In the genomic region with DNA sequence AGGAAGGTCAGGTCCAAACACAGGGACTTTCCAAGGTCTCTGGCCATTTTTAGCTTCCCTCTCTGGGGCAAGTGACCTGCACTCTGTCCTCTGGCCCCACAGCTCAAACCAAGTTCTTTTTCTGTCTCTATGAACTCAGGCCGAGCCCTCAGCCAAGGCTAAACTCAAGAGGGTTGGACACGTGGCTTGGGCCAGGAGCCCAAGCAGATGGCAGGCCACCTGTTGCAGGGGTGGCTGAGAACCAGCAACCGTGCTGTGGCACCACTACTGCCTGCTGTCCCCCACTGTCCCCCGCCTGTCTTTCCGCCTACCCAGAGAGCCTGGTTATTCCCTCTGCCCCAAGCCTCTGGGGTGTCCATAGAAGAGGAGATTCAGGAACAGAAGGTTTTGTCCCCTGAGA, we compare ENCODE assay signal across 10 mouse cellular contexts. TPM values are rescaled to one million over a fixed set of nuclear protein-coding genes. Genes with fewer than 3 reads are reported as not detected.
DNase-seq lines count a peak whose midpoint lies in the region.
"Had no signal": no experiment of that assay in that cellular context is flagged by ENCODE, and none has a peak within 500 bp of the region (broad histone marks: within the 10 kb centered on the region; RNA-seq: fewer than 3 reads in every experiment).

No protein-coding gene starts in this region.

- intact Hi-C loops in heart, postnatal 25 days (cut with DNase I): loop anchor here (5.0 kb wide), 1 partner anchor 37 kb away; a partner anchor contains a TSS

- peak; percentile 98 for DNase-seq in heart, adult 11 months
- DNase-seq in heart, postnatal 25 days (ENCODE audit: low spot score): no peak
- DNase-seq in right cerebral cortex, postnatal 14 days: peak; percentile 33
- no peak for DNase-seq in right cerebral cortex, adult 18-20 months
- DNase-seq in gastrocnemius, postnatal 10 days: peak; percentile 76
- DNase-seq in skeletal muscle tissue, adult 2 months (ENCODE audit: low read depth, low spot score): peak; percentile 97
- no peak for DNase-seq in c-Kit-positive CD71-positive TER-119-positive erythroid progenitor cells, embryonic 14.5 days (ENCODE audit: low spot score)
- no peak for DNase-seq in urinary bladder, postnatal 14 days (ENCODE audit: low spot score)
- DNase-seq: kidney, postnatal 14 days; liver, embryonic 13.5 days had no signal

RNA-seq across cellular contexts. Expression of a gene that starts 14.3 kb away (rescaled TPM):
- total RNA-seq in heart, postnatal 25 days (2021): 10 to 100 TPM; 20.1 to 25.9 TPM
- 10 to 100 TPM; 25.5 to 38.6 TPM for total RNA-seq in gastrocnemius, postnatal 10 days (2021)

RNA-seq across cellular contexts. Expression of a gene that starts 36.7 kb away (rescaled TPM):
- not detected for total RNA-seq in heart, postnatal 25 days (2021)
- not detected for total RNA-seq in gastrocnemius, postnatal 10 days (2021)

Comparison
In these comparisons a context has a peak if more than half of its experiments do, and no peak if none do; other contexts are left out.
1. DNase-seq: peak in heart, adult 11 months (single experiment), right cerebral cortex, postnatal 14 days (single experiment), gastrocnemius, postnatal 10 days (single experiment) and skeletal muscle tissue, adult 2 months (single experiment); none in heart, postnatal 25 days (single experiment), right cerebral cortex, adult 18-20 months (single experiment), c-Kit-positive CD71-positive TER-119-positive erythroid progenitor cells, embryonic 14.5 days (single experiment) and urinary bladder, postnatal 14 days (single experiment).